Mouse (Mus musculus) cerebellum, postnatal 14 days (tissue): ENCODE data around the gene Ceacam2.
"Not testable (repeated sequence)": the region's sequence is repeated elsewhere in the genome, so short reads cannot be mapped to it uniquely, and the experiment has no call there.

ENCODE experiments used
- DNase-seq, 2 experiments: peaks; one replicate each; pipeline ENCODE4 v3.0.0; 2021; ENCODE audit warnings: mixed read lengths in 2 of 2

Gene Ceacam2

GRCm38 (mm10) chr7:25480791-25481190 is 58.9 kb downstream of the Ceacam2 start:
- DNase-seq: not testable (repeated sequence)

DNA sequence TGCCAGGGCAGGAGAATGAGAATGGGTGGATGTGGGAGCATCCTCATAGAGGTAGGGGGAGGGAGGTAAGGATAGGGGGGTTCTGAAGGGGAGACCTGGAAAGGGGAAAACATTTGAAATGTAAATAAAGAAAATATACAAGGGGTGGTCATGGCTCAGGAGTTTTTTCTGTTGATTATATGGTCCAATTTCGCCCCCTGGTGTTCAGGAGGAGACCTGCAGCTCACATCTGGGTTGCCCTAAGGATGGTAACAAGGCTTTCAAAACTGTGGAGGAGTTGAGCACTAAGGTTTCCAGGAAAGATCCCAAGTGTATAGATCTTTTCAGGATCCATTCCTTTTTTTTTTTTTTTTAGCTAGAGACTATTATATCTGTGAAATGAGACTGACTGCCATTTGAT is 60.2 kb downstream of the Ceacam2 start:
- DNase-seq: peak; percentile 35 to 38

GRCm38 (mm10) chr7:25477752-25478093 is 61.9 kb downstream of the Ceacam2 start:
- DNase-seq: not testable (repeated sequence)

DNA sequence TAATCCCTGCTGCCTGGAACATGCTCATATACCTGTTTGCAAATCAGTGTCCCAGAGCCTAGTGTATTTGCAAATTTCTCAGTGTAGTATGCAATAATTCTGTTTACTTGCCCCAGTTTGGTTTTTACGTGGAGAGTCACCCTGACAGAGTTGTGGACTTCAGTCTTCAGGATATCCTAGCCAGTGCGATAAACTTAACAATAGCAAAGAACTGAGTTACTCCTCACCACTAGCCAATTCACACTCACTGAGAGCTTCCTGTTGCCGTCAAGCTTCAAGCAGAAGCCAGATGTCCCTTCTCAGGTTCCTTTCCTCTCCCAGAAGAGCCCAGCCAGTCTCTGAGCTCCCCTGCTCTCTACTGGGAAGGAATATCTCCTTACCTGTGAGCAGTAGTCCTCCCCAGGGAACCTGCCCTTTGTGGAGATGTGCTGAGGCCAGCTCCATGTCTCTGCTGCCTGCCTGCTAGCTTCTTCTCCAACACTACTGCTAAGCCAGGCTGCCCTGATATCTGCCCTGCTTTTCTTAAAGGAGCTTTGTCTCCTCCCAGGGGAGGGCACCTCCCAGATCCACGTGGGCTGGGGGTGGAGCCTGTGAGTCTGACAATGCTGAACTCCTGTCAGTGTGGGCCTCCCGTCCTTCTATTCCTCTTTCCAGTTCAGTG is 62.4 kb downstream of the Ceacam2 start, which contains the start of gene Ceacam1:
Ceacam1 (minus strand) TSS at position 513 of the 661 bp plus-strand sequence.
- not testable (repeated sequence) for DNase-seq

GRCm38 (mm10) chr7:25471821-25472220 is 67.8 kb downstream of the Ceacam2 start:
- not testable (repeated sequence) for DNase-seq
